Mouse (Mus musculus): Measurements from ENCODE around the gene Glrp1.
A peak's percentile ranks its signal among the peaks of the same experiment; 100 is the strongest.

The Glrp1 gene

GRCm38 (mm10) chr1:88466325-88467064 lies 43.4 kb downstream of the Glrp1 start:
- H3K36me3 ChIP-seq (ENCODE audit: insufficient read depth, low read length), result no peaks in the 10 kb centered on the region
- TF ChIP-seq CTCF (conservative IDR thresholded peaks at IDR 0.05; ENCODE audit: low read length) (no peak), NANOG (IDR thresholded peaks at IDR 0.05; ENCODE audit: borderline replicate concordance, low read length) (peak; percentile 75; the same call in 1 of the 2 replicates), POU5F1 (IDR thresholded peaks at IDR 0.05; ENCODE audit: borderline replicate concordance, low read length) (no peak)

GRCm38 (mm10) chr1:88465722-88466121 lies 44.1 kb downstream of the Glrp1 start:
- TF ChIP-seq POU5F1 (IDR thresholded peaks at IDR 0.05; ENCODE audit: borderline replicate concordance, low read length) (no peak), NANOG (IDR thresholded peaks at IDR 0.05; ENCODE audit: borderline replicate concordance, low read length) (no peak), CTCF (conservative IDR thresholded peaks at IDR 0.05; ENCODE audit: low read length) (no peak)
- Histone ChIP-seq H3K4me1 (replicated peaks; ENCODE audit: low read depth, low read length) (peaks cover 80% of the 10 kb centered on the region), H3K36me3 (ENCODE audit: insufficient read depth, low read length) (no peaks in the 10 kb centered on the region), H3K27me3 (ENCODE audit: insufficient read depth, low read length) (no peaks in the 10 kb centered on the region), H3K9me3 (ENCODE audit: low read length) (peaks cover 18% of the 10 kb centered on the region), H3K4me3 (replicated peaks; ENCODE audit: low read length) (no peak overlapping the region)

More at GRCm38 (mm10) chr1:88466325-88467064, 43.4 kb downstream of the Glrp1 start:
- Histone ChIP-seq H3K9me3 (ENCODE audit: low read length) (peaks cover 18% of the 10 kb centered on the region), H3K4me3 (replicated peaks; ENCODE audit: low read length) (no peak overlapping the region), H3K4me1 (replicated peaks; ENCODE audit: low read depth, low read length) (peaks cover 73% of the 10 kb centered on the region), H3K27me3 (ENCODE audit: insufficient read depth, low read length) (no peaks in the 10 kb centered on the region)

DNA sequence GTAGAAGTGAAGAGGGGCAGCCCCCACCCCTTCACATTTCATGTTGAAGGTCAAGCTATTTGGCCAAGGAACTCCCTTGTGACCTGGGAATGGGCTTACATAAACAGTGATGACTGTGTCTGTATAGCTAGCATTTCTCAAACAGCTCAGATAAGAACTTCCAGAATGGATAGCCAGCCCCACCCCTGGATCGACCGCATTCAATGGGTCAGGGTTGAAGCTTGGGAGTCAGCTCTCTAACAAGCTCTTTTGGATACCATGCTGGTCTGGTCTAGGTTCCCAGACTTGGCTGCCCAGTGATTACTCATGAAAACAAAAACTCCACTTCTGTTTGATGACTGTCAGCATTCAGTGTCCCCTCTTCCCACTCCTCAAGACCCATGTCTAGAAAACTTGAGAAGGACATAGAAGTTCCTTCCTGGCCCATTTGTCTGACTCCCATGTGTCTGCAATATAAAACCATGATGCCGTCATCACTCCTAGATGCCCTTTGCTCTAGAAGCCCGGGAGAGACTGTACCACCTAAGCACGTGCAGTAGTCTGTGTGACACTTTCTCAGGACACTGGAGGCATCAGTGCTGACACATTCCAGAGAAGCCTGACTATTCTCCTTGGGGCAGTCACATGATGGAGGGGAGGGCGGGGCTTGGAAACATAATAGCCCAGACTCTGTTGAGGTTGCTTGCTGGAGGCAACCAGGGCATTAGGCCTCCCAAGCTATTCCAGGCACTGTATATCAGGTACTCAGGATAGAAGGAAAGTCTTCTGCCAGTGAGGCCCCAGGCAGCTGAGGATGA lies 45.6 kb downstream of the Glrp1 start:
- Histone ChIP-seq H3K36me3 (ENCODE audit: insufficient read depth, low read length) (no peaks in the 10 kb centered on the region), H3K4me3 (replicated peaks; ENCODE audit: low read length) (no peak overlapping the region), H3K27me3 (ENCODE audit: insufficient read depth, low read length) (no peaks in the 10 kb centered on the region), H3K9me3 (ENCODE audit: low read length) (peaks cover 17% of the 10 kb centered on the region), H3K4me1 (replicated peaks; ENCODE audit: low read depth, low read length) (peaks cover 91% of the 10 kb centered on the region)
- TF ChIP-seq POU5F1 (IDR thresholded peaks at IDR 0.05; ENCODE audit: borderline replicate concordance, low read length), result no peak
- TF ChIP-seq NANOG (IDR thresholded peaks at IDR 0.05; ENCODE audit: borderline replicate concordance, low read length), result no peak
- TF ChIP-seq CTCF (conservative IDR thresholded peaks at IDR 0.05; ENCODE audit: low read length), result no peak

DNA sequence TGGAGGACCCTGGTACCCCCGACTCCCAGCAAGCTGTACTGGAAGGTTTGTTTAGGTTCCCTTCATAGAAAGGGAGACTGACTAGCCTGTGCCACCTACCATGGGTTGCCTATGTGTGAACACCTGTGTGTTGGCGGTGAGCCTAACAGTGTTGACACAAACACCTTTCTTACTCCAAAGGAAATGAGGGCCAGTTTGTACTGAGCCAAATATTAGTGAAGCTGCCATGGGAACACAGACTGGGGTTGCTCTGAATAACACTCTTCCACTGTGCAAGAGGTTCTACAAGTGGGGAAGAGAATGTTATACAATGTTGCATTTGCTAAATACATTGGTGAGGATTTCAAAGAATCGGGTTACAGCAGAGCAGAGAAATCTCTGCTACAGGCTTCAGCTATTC lies 46.6 kb downstream of the Glrp1 start:
- no peak overlapping the region for H3K4me3 ChIP-seq (replicated peaks; ENCODE audit: low read length)
- H3K4me1 ChIP-seq (replicated peaks; ENCODE audit: low read depth, low read length), result peaks cover 95% of the 10 kb centered on the region
- no peaks in the 10 kb centered on the region for H3K36me3 ChIP-seq (ENCODE audit: insufficient read depth, low read length)
- H3K9me3 ChIP-seq (ENCODE audit: low read length), result peaks cover 7% of the 10 kb centered on the region
- TF ChIP-seq POU5F1 (IDR thresholded peaks at IDR 0.05; ENCODE audit: borderline replicate concordance, low read length) (no peak), CTCF (conservative IDR thresholded peaks at IDR 0.05; ENCODE audit: low read length) (no peak), NANOG (IDR thresholded peaks at IDR 0.05; ENCODE audit: borderline replicate concordance, low read length) (no peak)
- no peaks in the 10 kb centered on the region for H3K27me3 ChIP-seq (ENCODE audit: insufficient read depth, low read length)

- no peak for TF ChIP-seq CTCF (conservative IDR thresholded peaks at IDR 0.05; ENCODE audit: low read length)
- H3K9me3 ChIP-seq (ENCODE audit: low read length), result no peaks in the 10 kb centered on the region
These were observed 47.4 kb downstream of the Glrp1 start for GRCm38 (mm10) chr1:88462484-88462883.

GRCm38 (mm10) chr1:88461096-88461495 lies 48.8 kb downstream of the Glrp1 start:
- TF ChIP-seq NANOG (IDR thresholded peaks at IDR 0.05; ENCODE audit: borderline replicate concordance, low read length) (no peak), POU5F1 (IDR thresholded peaks at IDR 0.05; ENCODE audit: borderline replicate concordance, low read length) (no peak), CTCF (conservative IDR thresholded peaks at IDR 0.05; ENCODE audit: low read length) (no peak)
- Histone ChIP-seq H3K9me3 (ENCODE audit: low read length) (no peaks in the 10 kb centered on the region), H3K36me3 (ENCODE audit: insufficient read depth, low read length) (no peaks in the 10 kb centered on the region), H3K4me1 (replicated peaks; ENCODE audit: low read depth, low read length) (peaks cover 93% of the 10 kb centered on the region), H3K27me3 (ENCODE audit: insufficient read depth, low read length) (no peaks in the 10 kb centered on the region), H3K4me3 (replicated peaks; ENCODE audit: low read length) (no peak overlapping the region)

More at GRCm38 (mm10) chr1:88462484-88462883, 47.4 kb downstream of the Glrp1 start:
- Histone ChIP-seq H3K36me3 (ENCODE audit: insufficient read depth, low read length) (no peaks in the 10 kb centered on the region), H3K27me3 (ENCODE audit: insufficient read depth, low read length) (no peaks in the 10 kb centered on the region), H3K4me3 (replicated peaks; ENCODE audit: low read length) (no peak overlapping the region), H3K4me1 (replicated peaks; ENCODE audit: low read depth, low read length) (peaks cover 95% of the 10 kb centered on the region)

DNA sequence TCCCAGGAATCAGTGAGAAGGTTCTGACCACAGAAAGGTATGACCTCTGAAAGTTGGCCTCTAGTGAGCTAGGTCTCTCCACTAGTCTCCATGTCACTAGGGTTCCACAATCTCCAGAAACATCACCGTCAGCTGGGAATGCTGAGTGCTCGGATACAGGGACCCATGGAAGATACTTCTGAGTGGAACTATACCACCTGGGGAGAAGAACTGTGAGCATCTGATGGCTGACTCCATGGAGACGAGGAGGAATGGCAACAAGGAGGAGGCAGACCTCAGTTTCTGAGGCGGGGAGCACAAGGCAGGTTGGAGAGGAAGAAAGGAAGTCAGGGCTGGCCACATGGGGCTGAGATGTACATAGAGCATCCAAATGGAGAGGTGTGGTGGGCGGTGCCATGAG lies 50.2 kb downstream of the Glrp1 start:
- H3K9me3 ChIP-seq (ENCODE audit: low read length), result no peaks in the 10 kb centered on the region
- H3K27me3 ChIP-seq (ENCODE audit: insufficient read depth, low read length), result no peaks in the 10 kb centered on the region
- TF ChIP-seq NANOG (IDR thresholded peaks at IDR 0.05; ENCODE audit: borderline replicate concordance, low read length), result no peak
- no peak for TF ChIP-seq CTCF (conservative IDR thresholded peaks at IDR 0.05; ENCODE audit: low read length)
- TF ChIP-seq POU5F1 (IDR thresholded peaks at IDR 0.05; ENCODE audit: borderline replicate concordance, low read length), result no peak
- H3K4me3 ChIP-seq (replicated peaks; ENCODE audit: low read length), result 0 out of 2 replicates have a peak overlapping the region, but pooled peaks have one; percentile 10
- H3K4me1 ChIP-seq (replicated peaks; ENCODE audit: low read depth, low read length), result peaks cover 91% of the 10 kb centered on the region
- H3K36me3 ChIP-seq (ENCODE audit: insufficient read depth, low read length), result no peaks in the 10 kb centered on the region

- no peak overlapping the region for H3K4me3 ChIP-seq (replicated peaks; ENCODE audit: low read length)
- peaks cover 89% of the 10 kb centered on the region for H3K4me1 ChIP-seq (replicated peaks; ENCODE audit: low read depth, low read length)
- TF ChIP-seq POU5F1 (IDR thresholded peaks at IDR 0.05; ENCODE audit: borderline replicate concordance, low read length) (no peak), CTCF (conservative IDR thresholded peaks at IDR 0.05; ENCODE audit: low read length) (no peak), NANOG (IDR thresholded peaks at IDR 0.05; ENCODE audit: borderline replicate concordance, low read length) (no peak)
- H3K27me3 ChIP-seq (ENCODE audit: insufficient read depth, low read length), result no peaks in the 10 kb centered on the region
- H3K9me3 ChIP-seq (ENCODE audit: low read length), result no peaks in the 10 kb centered on the region
- H3K36me3 ChIP-seq (ENCODE audit: insufficient read depth, low read length), result no peaks in the 10 kb centered on the region
These were observed 50.7 kb downstream of the Glrp1 start for GRCm38 (mm10) chr1:88459196-88459595.
